Mouse (Mus musculus): ENCODE measurements at regions not wholly inside any gene's neighbourhood (a gene's known extent, or its start where the extent isn't known, plus 50 kb on each side); places are given as distances from the start of the nearest gene placed in this dataset.
A peak's percentile ranks its signal among the peaks of the same experiment; 100 is the strongest.

GRCm38 (mm10) chr2:12697209-12697608 is 226.6 kb upstream of the Pter start:
- DNase-seq (ENCODE audit: low spot score), result no peak

GRCm38 (mm10) chr2:12699331-12699730 is 224.5 kb upstream of the Pter start:
- no peak for DNase-seq (ENCODE audit: low spot score)

DNA sequence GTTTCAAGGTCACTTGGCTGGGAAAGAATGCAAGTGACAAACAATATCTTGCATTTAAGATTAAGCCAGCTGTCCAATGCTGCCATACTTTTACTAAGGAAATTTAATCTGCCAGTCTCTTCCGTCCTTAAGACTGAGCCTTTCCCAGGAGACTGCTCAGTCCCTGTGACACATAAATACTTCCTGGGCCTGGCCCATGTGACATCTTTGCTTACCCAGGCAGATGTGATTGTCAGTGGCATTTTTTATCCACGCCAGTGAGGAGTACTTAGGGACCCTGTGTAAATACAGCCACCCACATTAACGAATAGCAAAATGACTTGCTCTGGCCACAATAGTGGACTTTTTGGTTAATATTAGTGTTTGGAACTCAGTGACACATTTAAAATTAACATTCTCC is 216.3 kb upstream of the Pter start:
- no peak for DNase-seq (ENCODE audit: low spot score)

- peak; percentile 16 for DNase-seq (ENCODE audit: low spot score)
Measured at GRCm38 (mm10) chr2:12709156-12709923, 214.5 kb upstream of the Pter start.

DNA sequence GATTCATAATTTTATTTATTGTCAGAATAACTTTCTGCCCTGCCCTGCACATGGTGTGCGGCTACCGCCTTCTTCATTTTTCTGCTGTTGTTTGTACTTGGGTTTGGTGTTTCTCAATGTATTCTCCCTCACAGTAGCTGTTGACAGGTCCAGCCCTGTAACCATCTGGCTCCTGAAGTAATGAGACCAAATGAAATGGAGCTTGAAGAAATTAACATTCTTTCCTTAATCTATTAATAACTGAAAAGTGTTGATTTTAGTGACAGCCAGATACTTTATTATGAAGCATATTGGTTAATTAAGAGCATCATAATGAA is 214.0 kb upstream of the Pter start:
- no peak for DNase-seq (ENCODE audit: low spot score)

GRCm38 (mm10) chr2:12716124-12717012 is 207.5 kb upstream of the Pter start:
- DNase-seq (ENCODE audit: low spot score), result no peak

DNA sequence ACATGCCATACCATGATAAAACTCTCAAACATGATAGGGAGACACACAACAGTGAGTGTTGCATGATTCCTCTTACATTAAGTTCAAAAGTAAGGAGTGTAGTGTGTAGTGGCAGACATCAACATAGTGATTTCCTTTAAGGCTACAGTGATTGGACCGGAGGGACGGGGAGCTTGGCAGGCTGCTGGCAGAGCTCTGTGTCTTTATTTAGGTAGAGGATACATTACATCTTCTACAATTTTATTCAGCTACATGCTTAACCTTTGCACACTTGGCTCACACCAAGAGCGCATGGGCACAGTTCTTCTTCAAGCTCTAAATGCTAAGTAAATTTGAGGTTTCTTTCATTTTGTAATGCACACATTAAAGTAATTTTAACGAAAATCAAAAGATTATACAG is 194.6 kb upstream of the Pter start:
- DNase-seq (ENCODE audit: low spot score), result no peak

GRCm38 (mm10) chr2:12737140-12737539 is 186.7 kb upstream of the Pter start:
- no peak for DNase-seq (ENCODE audit: low spot score)

DNA sequence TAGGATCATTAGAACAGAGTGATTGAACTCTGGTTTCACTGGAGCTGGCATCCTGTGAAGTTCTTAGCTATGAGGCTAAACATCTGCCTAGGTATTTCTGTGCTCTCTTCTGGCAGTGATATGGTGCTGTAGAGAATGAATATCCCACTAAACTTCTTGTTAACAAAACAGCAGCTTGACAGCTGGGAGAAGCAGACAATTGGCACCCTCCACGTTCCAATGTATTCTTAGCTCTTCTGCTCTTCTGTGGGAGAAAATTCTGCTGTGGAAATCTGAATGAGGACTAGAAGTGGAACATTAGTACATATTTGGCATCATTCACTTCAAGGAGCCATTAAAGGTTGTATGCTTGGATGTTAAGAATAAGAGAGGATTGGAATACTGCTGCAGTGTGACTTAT is 177.0 kb upstream of the Pter start:
- no peak for DNase-seq (ENCODE audit: low spot score)

DNA sequence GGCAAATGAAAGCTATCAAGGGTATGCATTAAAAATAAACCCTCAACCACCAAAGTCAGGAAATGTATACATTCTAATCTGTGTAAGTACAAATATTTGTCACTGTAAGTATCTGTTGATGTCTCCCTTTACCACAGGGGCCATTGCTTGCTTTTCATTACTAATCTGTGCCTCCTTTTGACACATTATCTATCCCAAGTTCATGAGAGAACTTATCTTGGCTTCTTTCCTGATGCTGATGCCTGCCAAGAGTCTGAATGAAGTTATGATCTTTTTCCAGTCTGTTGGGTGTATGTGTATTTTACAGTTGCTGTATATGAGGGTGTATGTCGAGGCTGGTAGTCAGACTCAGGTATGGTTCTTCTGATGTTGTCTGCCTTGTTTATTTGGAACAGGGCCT is 165.0 kb upstream of the Pter start:
- no peak for DNase-seq (ENCODE audit: low spot score)

DNA sequence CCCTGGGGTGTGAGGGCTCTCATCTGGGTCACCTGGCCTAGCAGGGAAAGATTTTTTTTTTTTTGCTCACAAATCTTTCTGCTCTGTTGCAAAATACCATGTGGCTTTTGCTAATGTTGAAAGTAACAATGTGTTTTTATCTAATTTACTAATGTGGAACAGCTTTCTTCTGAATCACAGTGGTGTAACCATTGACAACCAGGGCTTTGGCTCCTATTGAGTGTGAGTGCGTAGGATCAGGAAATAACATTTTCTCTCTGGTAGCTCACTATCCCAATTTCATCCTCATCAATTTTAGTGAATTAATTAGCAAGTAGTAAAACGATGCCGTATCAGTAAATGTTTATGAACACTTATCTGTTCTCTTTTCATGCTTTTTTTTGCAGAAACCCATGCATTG is 163.9 kb upstream of the Pter start:
- no peak for DNase-seq (ENCODE audit: low spot score)

GRCm38 (mm10) chr2:12761461-12761860 is 162.4 kb upstream of the Pter start:
- DNase-seq (ENCODE audit: low spot score), result no peak

GRCm38 (mm10) chr2:12764510-12764909 is 159.3 kb upstream of the Pter start:
- no peak for DNase-seq (ENCODE audit: low spot score)

GRCm38 (mm10) chr2:12765336-12765735 is 158.5 kb upstream of the Pter start:
- no peak for DNase-seq (ENCODE audit: low spot score)

- DNase-seq (ENCODE audit: low spot score), result no peak
Measured at GRCm38 (mm10) chr2:12776866-12777265, 147.0 kb upstream of the Pter start.

DNA sequence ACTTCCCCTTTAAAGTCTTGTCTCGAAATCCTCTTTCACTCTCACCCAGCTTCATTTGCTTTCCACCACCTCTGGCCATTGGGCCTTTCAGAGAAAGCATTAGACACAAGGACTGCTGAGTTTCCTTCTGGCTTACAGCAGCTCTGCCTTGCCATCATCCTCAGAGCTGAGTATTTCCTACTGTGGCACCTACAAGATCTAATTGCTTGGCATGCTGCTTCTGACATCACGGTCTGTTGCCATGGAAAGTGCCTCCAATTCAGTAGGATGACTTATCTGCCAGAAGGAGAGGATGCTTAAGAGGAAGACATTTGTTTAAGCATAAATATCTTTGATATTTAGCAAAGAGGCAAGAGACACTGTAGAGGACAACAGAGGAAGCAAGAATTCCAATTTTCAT is 146.1 kb upstream of the Pter start:
- DNase-seq (ENCODE audit: low spot score), result no peak

DNA sequence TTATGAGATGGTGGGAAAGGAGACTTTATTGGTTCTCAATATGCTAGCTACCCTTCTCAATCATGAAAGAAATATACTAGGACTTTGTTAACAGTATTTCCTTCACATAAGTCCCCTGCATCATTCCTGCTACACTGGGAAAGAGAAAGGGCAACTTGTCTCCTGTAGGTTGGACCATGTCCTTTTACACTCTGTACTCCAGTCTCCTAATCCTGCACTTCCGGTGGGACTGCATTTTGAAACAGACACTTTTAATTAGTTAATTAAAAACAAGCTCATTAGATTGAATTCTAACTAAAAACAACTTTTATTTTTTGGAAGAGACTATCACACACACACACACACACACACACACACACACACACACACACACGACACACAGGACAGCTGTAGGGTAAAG is 131.2 kb upstream of the Pter start:
- DNase-seq (ENCODE audit: low spot score), result no peak

DNA sequence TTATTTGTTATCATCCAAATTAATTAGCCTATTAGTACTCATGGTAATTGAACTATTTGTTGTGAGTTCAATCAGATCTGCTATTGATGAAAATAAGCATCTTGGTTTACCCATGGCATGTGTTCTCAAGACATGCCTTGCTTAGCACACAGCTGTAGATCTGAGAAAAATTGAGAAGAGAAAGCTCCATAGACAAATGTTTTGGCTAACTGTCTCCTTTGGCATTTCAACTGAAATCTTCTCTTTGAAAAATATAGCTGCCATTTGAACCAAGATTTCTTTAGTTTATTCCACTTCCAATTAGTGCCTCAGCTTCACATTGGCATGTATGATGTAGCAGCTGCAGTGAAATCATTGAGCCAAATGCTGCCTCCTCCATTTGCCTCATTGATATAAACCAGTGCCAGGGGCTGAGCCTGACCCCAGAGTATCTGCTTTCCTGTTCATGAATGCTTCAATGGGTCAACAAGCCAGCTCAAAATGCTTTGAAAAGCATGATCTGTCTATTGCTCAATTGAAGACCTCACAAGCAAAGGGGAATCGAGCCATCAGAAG is 126.1 kb upstream of the Pter start:
- DNase-seq (ENCODE audit: low spot score), result no peak

GRCm38 (mm10) chr2:12799153-12799925 is 124.5 kb upstream of the Pter start:
- no peak for DNase-seq (ENCODE audit: low spot score)

- no peak for DNase-seq (ENCODE audit: low spot score)
Measured at GRCm38 (mm10) chr2:12802667-12803066, 121.2 kb upstream of the Pter start.

DNA sequence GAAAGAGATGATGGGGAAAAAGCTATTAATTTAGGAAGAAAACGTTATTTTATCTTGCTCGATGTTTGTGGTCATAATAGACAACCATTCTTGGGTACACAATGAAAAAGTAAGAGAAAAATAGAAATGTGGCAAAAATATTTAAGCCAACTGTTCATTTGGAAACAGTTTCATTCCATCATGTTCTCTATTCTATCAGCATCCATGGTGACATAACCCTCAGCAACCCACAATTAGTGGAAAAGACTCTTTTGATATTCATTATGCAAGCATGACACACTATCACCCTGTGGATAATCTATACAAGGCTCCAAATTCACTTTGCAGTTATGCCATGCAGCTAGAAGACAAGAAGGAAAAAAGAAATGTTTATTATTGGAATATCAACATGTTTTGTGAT is 118.7 kb upstream of the Pter start:
- no peak for DNase-seq (ENCODE audit: low spot score)

- DNase-seq (ENCODE audit: low spot score), result no peak
Measured at GRCm38 (mm10) chr2:12808466-12808865, 115.4 kb upstream of the Pter start.

GRCm38 (mm10) chr2:12815339-12815738 is 108.5 kb upstream of the Pter start:
- no peak for DNase-seq (ENCODE audit: low spot score)
